Mouse (Mus musculus): ENCODE measurements around the gene Tbc1d7.

The Tbc1d7 gene

GRCm38 (mm10) chr13:43171020-43171710, at the start of gene Tbc1d7:
Gene Tbc1d7, minus strand, starts transcription at chr13:43171501.
- DNase-seq: peak; percentile 99 to 100

GRCm38 (mm10) chr13:43220635-43221034, 49.3 kb upstream of the Tbc1d7 start:
- peak; percentile 45 to 53 for DNase-seq

GRCm38 (mm10) chr13:43218764-43219163, 47.5 kb upstream of the Tbc1d7 start:
- DNase-seq: no peak

- DNase-seq: no peak
Observed at GRCm38 (mm10) chr13:43218284-43218683, 47.0 kb upstream of the Tbc1d7 start.

- DNase-seq: no peak
Observed at GRCm38 (mm10) chr13:43217686-43218085, 46.4 kb upstream of the Tbc1d7 start.

- DNase-seq: no peak
Observed at GRCm38 (mm10) chr13:43217059-43217458, 45.8 kb upstream of the Tbc1d7 start.

- no peak for DNase-seq
Observed at GRCm38 (mm10) chr13:43215994-43216706, 44.8 kb upstream of the Tbc1d7 start.

GRCm38 (mm10) chr13:43215144-43215993, 44.1 kb upstream of the Tbc1d7 start:
- DNase-seq: peak; percentile 54 to 58

GRCm38 (mm10) chr13:43212338-43212737, 41.0 kb upstream of the Tbc1d7 start:
- no peak for DNase-seq

- no peak for DNase-seq
Observed at GRCm38 (mm10) chr13:43210956-43211355, 39.7 kb upstream of the Tbc1d7 start.

- no peak for DNase-seq
Observed at GRCm38 (mm10) chr13:43209560-43209959, 38.3 kb upstream of the Tbc1d7 start.

GRCm38 (mm10) chr13:43208914-43209439, 37.7 kb upstream of the Tbc1d7 start:
- DNase-seq: no peak

GRCm38 (mm10) chr13:43206118-43206683, 34.9 kb upstream of the Tbc1d7 start:
- peak in 1 of 2 experiments; percentile 39 for DNase-seq

GRCm38 (mm10) chr13:43203641-43204040, 32.3 kb upstream of the Tbc1d7 start:
- DNase-seq: peak; percentile 65 to 66

- DNase-seq: peak; percentile 56 to 59
Observed at GRCm38 (mm10) chr13:43203234-43203633, 31.9 kb upstream of the Tbc1d7 start.

GRCm38 (mm10) chr13:43202351-43202750, 31.1 kb upstream of the Tbc1d7 start:
- no peak for DNase-seq

- DNase-seq: peak; percentile 65 to 74
Observed at GRCm38 (mm10) chr13:43201033-43201432, 29.7 kb upstream of the Tbc1d7 start.

- peak in 1 of 2 experiments; percentile 25 for DNase-seq
Observed at GRCm38 (mm10) chr13:43200473-43200872, 29.2 kb upstream of the Tbc1d7 start.

GRCm38 (mm10) chr13:43199749-43200148, 28.4 kb upstream of the Tbc1d7 start:
- peak; percentile 63 to 76 for DNase-seq

GRCm38 (mm10) chr13:43199282-43199681, 28.0 kb upstream of the Tbc1d7 start:
- DNase-seq: no peak

- no peak for DNase-seq
Observed at GRCm38 (mm10) chr13:43197187-43197586, 25.9 kb upstream of the Tbc1d7 start.

- DNase-seq: peak; percentile 19 to 41
Observed at GRCm38 (mm10) chr13:43196000-43196399, 24.7 kb upstream of the Tbc1d7 start.

GRCm38 (mm10) chr13:43193932-43194331, 22.6 kb upstream of the Tbc1d7 start:
- DNase-seq: peak; percentile 72 to 74

Measured in cerebellum, postnatal 10 days (tissue).